Mouse (Mus musculus) spleen, postnatal 14 days (tissue): ENCODE data around the gene Cfap45.

Experiments
- DNase-seq, 2 experiments: peaks; one replicate each; pipeline ENCODE4 v3.0.0; 2021 to 2022; ENCODE audit warnings: low spot score in 2 of 2

The Cfap45 gene

GRCm38 (mm10) chr1:172520576-172521440 lies at the start of gene Cfap45:
Gene Cfap45 (plus strand): TSS chr1:172520801.
- peak; percentile 45 to 48 for DNase-seq

- DNase-seq: no peak
These were observed 47.7 kb upstream of the Cfap45 start for GRCm38 (mm10) chr1:172472909-172473308.

- no peak for DNase-seq
These were observed 46.4 kb upstream of the Cfap45 start for GRCm38 (mm10) chr1:172474196-172474595.

GRCm38 (mm10) chr1:172475054-172475741 lies 45.4 kb upstream of the Cfap45 start, which contains the start of gene Slamf9:
Gene Slamf9 (plus strand): TSS chr1:172475358.
- peak in 1 of 2 experiments; percentile 14 for DNase-seq

- DNase-seq: no peak
These were observed 42.6 kb upstream of the Cfap45 start for GRCm38 (mm10) chr1:172478020-172478419.

DNA sequence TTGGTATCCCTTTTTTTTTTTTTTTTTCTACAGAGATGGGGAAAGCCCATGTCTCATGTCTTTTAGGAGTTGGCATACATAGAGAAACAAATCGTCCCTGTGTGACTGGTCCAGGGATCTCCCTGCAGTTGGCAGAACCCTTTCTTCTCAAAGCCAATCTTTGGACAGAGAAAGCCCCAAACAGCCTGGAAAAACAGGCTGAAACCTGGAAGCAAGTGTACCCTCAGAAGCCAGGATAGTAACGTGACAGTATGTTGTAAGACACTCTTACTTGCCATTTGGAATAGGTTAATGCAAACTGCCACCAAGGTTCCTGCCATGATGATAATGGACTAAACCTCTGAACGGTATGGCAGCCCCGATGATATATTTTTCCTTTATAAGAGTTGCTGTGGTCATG lies 40.2 kb upstream of the Cfap45 start:
- DNase-seq: no peak

DNA sequence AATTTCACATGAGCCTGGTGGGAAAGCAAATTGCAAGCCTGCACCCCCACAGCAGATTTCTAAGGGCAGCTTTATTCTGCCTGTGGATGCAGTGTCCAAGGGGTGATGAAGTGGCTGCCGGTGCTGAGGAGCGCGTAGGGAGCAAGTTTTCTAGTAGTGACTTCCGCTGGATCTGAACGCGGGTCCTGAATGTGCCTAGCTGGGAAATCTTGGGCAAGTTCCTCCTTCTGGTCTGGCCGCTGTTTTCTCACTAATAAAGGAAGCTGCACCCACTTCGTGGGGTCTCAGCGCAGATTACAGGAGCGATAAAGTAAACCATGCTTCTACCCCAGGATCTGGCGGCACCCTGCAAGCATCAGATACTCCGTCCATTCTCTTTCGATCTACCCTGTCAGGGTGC lies 39.5 kb upstream of the Cfap45 start:
- DNase-seq: no peak

- DNase-seq: peak; percentile 66 to 82
These were observed 38.9 kb upstream of the Cfap45 start, which contains the start of gene Igsf9 for GRCm38 (mm10) chr1:172481540-172482280. Gene Igsf9 (plus strand): TSS chr1:172481788.

DNA sequence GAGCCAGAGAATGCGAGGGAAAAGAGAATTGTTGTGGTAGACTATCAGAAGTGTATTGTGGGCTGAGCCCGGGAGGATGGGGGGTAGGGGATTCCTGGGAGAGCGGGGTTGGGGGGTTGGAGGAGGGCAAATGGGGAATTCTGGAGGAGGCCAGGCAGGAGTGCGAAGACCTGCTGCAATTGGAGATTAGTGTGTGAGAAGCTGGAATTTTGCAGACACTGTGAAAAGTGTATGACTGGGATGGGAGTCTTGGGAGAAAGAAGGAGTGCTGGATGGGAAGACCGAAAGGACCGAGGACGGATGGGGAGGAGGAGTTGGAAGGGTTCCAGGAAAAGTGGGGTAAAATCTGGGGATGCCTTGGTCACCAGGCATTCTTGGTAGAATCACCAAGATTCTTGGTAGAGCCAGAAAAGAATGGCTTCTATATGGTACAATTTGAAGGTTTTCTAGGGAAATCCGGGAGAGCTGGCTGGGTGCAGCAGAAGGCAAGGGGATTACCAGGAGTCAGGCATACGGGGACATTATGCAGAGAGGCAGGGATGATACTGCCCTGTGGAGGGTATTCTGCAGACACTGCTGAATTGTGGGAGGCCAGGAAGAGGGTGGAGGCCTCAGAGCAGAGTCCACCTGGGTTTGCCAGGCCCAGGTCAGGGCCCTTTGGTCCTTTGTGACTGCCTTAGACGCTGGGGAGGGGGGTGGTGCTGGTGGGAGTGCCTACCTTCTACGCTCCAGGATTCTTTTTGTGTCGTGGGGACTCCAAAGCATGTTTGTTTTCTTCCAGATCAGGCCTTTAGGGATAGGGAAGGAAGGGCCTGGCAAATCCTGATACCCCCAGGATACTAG lies 37.9 kb upstream of the Cfap45 start:
- DNase-seq: no peak

GRCm38 (mm10) chr1:172483361-172483660 lies 37.3 kb upstream of the Cfap45 start:
- DNase-seq: no peak

GRCm38 (mm10) chr1:172484236-172484635 lies 36.4 kb upstream of the Cfap45 start:
- no peak for DNase-seq

DNA sequence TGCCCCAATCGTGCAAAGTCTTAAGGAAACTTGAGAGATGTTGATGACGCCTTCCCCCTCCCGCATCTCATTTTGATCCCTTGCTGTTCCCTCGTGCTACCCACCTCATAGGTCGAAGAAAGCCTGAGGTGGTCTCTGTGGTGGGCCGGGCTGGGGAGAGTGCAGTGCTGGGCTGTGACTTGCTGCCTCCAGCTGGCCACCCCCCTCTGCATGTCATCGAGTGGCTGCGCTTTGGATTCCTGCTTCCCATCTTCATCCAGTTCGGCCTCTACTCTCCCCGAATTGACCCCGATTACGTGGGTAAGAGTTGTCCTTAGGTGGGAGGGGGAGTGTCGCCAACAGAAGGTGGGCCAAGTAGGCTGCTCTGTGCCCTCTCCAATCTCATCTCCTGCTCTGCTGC lies 35.9 kb upstream of the Cfap45 start:
- DNase-seq: no peak

GRCm38 (mm10) chr1:172485821-172486220 lies 34.8 kb upstream of the Cfap45 start:
- DNase-seq: no peak

DNA sequence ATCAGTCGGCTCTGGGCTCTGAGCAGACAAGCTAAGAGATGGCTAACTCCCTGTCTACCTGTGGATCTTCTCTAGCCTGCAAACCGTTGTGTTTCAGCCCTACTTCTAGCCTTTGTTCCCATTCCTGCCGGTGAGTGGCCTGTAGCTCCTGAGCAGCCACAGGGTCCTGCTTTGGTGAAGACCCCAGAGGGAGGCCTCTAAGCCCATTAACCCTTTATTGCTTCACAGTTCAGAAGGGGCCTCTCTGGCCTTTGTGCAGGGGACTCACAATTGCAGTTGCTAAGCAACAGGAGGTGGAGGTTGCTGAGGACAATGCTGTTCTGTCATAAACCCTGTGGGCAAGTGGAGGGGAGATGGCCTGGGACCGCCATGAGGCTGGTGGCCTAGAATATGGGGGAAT lies 34.4 kb upstream of the Cfap45 start:
- DNase-seq: no peak

- no peak for DNase-seq
These were observed 34.0 kb upstream of the Cfap45 start for GRCm38 (mm10) chr1:172486651-172487050.

DNA sequence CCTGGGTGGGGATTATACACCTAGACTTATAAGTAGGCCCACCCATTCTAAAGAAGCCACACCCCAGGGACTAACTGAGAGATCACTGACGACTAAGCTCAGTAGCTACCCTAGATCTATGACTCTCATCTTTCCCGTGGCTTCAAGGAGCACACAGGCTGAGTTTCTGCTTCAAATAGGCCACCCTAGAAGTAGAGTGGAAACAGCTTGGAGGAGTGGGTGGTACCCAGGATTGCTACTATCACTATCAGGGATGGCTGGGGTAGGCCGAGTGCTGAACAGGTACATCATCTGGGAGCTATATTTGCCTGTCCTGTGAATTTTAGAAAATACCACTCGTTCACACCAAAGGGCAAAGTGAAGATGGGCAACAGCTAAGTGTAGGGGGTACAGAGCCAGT lies 32.7 kb upstream of the Cfap45 start:
- DNase-seq: no peak

DNA sequence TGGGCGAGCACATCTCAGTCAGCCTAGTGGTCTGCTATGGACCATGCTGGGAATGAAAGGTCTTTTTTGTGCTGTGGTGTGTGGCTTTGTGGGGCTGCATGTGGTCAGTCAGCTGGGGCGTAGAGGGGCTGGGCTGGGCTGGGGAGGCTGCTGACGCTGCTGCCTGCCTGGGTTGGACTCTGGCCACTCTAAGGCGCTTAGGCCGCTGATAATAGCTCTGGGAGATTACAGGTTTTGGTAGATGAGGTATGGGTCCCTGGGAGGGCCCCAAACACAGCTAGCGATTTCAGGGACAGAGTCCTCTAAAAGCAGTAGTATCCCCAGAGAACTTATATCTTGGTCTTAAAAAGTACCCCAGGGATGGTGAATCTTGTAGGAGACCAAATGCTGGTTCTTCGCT lies 31.8 kb upstream of the Cfap45 start:
- DNase-seq: no peak

DNA sequence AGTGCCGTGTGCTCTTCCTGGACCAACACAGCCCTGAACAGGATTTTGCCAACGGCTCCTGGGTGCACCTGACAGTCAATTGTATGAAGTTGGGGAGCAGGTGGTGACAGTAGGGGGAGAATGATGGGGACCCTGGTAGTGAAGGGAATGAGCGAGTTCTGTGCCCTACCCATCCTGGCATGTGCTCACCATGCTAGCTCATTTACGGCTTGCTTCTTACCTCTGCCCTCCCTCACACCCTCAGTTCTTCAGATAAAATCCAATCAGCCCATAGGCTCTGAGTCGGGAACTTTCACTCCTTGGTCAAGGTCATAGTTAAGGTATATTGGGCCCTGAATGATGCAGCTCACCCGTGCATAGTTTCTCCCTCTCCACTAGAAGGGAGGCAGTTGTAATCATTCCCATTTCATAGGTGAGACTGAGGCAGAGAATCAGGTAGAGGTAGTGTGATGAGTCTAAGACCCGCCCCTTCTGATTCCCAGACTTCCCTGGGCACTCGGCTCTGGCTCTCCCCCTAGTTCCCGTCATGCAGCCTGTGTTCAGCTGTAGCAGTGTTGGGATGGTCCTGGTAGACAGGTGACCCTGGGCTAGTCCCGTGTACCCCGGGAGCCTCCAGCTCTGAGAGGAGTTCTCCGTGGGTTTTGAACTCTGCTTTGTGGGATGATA lies 30.9 kb upstream of the Cfap45 start:
- no peak for DNase-seq

DNA sequence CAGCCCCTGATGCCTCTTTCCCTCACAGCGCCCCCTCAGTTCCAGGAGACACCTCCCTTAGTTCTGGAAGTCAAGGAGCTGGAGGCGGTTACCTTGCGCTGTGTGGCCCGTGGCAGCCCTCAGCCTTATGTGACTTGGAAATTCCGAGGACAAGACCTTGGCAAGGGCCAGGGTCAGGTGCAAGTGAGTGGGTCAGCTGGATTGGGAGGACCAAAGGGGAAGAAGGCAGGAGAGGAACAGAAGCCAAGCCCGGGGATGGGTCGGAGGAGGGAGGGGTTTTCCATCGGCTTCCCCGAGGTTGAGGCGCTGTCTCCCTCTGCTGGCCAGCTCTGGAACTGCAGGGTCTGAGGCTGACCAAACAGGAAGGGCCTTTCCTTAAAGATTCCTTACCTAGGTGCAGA lies 30.3 kb upstream of the Cfap45 start:
- peak; percentile 60 to 77 for DNase-seq

GRCm38 (mm10) chr1:172492047-172492446 lies 28.6 kb upstream of the Cfap45 start:
- DNase-seq: no peak

- no peak for DNase-seq
These were observed 27.1 kb upstream of the Cfap45 start for GRCm38 (mm10) chr1:172493516-172493915.
